Mouse (Mus musculus): ENCODE measurements around the gene Tcf7.
A peak's percentile ranks its signal among the peaks of the same experiment; 100 is the strongest.

Tcf7 gene

DNA sequence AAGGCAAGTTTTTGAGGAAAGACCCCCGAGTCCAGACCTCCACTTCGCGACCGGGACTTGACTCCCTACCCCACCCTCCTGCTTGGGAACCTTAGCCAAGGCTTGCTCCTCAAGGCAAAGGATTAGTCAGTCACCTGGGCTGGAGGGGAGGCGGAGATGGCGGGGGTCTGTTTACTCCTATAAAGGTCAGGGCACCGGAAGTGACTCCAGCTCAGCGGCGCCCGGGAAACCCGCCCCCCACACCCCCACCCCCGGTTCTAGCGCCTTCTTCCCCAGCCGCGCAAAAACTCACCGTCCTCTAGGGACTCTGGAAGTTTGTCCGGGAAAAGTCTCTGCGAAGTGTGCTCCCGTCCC lies 417 bp downstream of the Tcf7 start:
- no peak for DNase-seq

DNA sequence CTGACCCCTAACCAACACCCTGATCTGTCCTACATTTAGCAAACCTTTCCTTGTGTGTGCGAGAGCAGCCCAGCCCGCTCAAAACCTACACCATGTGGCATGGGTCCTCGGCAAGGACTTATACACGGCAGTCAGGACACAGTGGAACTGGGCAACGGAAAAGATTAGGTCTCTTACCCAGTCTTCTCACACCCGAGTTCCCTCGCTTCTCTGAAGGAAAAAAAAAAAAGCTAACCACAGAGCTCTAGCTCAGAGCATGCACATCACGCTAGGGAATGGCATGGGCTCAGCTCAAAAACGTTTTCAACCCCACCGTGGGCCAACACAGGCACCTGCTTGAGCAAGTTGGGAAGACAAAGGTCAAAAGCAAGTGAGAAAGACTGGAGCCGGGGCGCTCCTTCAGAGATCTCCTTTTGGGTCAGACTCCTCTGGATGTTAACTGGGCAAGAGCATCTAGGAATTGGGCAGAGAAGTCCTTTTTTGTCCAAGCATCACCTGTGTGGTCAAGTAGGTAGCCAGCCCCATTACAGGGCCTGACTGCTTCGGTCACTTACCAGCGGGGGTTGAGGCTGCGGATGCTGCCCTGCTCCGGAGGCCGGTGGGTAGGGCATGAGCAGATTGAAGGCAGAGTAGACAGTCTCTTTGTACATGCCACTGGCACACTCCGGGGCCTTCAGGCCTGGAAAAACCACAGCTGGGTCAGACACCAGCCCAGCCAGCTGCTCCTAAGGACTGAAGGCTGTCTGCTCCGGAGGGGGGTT lies 1.1 kb downstream of the Tcf7 start:
- no peak for DNase-seq

DNA sequence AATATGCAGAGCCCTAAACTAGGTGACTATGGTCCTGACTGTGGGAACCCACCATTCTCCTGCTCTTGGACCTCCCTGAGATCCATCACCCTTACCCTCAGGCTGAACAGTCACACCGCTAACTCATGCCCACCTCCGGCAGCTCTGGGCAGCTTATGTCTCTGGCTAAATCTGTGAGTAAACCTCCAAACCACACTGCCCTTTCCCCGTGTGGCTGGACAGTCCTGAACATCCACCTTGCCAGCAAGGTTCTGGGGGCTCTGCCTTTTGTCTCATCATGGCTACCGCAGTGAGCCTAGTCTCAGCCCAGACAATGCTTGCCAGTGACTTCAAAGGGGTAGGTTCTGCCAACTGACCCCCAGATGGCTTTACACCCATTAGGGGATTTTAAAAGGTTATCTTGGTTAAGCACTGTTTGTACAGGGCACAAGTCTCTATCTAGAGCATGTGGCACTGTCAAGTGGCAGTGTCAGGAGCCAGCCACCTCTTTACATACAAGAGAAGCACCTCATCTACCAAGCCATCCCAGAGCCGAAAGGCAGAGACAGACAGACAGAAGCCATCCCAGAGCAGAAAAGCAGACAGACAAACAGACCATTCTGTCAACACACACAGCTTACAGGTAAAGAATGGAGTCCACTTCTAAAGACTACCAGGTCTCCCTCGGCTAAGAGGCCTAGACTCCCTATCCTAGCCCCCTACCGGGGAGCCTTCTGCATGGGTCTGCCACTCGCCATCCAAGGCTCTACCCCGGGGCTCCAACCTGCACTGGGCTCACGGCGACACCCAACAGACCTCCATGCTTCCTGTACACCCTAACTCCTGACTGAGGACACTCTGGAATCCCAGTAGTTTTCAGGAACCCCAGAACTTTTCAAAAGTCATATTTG lies 2.0 kb downstream of the Tcf7 start:
- DNase-seq = no peak

DNA sequence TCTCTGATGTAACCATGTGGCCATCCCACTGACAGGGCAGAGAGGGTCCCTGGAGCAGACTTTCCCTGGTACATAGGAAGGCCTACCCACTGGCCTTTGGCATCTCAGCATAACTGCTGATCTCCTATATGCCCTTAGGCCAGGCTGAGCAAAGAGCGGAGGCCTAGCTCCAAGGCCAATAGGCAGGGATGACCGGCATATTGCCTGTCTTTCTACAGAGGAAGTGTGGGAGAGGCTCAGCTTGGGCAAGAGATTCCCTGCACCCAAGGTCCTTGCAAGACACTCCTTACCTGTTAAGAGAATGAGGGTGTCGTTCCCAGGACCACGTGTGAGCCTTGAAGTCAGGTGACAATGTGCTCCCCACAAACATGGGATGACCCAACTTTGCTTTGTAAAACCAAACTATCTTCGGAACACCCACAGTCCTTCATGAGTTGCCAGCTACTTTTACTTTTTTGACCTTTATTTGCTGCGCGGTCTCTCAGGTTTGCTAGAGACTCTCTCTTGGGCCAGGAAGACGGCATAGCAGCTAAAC lies 3.1 kb downstream of the Tcf7 start:
- DNase-seq = no peak

DNA sequence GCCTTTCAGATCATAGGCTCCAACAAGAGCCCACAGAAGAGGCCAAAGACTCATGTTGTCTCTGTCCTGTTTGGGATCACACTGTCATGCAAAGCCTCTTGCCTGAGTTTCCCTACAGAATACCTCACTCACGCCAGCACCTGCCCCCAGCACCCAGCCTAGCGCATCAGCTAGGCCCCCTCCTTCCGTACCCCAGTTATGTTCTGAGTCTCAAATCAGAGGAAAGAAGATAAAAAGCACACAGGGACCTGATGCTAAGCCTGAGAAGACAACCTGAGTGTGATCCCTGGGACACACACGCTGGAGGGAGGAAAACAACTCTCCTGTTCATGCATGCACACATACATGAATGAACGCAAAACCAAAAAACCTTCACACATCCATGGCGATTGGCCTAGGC lies 3.8 kb downstream of the Tcf7 start:
- DNase-seq = no peak

DNA sequence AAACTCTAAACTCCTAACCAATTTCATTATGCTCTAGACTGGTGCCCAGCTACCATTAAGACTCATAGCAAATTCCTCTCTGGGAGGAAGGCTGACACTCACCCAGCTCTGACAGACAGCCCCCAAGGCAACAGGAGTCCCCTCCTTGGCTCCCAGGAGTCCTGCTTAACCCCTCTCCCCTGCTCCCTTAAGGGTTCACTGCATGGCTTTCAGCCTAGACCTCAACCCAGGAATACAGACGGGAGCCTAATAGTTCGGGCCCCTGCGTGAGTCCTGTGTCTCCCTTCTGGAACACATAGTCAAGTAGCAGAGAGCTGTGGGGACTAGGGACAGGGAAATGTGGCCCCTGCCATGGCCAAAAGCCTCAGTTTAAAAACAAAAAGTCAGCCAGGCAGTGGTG lies 4.7 kb downstream of the Tcf7 start:
- DNase-seq = no peak

DNA sequence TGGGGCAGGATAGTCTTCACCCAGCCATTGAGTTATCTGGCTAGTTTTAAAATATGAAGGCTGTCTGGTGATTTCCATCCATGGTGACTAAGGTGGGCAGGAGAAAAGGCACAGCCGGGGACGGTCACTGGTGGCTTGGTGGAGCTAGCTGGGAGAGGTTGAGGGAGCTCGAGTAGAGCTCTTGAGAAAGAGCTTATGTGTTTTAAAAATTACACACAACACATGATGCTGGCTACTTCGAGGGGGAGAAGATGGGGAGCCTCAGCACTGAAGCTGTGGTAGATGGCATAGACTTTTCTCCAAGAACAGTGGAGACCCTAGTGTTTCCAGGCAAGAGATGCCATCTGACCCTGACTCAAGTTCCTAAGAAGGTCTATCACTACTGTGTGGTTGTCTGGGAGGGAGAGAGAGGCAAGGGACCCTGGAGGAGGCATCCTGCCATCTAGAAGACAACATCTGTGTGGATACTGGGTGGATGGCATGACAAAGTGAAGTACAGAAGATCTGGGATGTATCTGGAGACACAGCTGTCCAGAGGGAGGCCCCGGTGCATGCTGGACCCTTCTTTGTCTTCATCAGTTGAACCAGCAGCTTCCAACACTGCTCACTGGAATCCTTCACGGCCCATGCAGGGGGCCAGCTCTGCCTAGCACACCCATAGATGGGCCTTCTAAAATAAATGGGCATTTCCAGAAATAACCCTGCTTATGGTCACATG lies 5.2 kb downstream of the Tcf7 start:
- DNase-seq = no peak

DNA sequence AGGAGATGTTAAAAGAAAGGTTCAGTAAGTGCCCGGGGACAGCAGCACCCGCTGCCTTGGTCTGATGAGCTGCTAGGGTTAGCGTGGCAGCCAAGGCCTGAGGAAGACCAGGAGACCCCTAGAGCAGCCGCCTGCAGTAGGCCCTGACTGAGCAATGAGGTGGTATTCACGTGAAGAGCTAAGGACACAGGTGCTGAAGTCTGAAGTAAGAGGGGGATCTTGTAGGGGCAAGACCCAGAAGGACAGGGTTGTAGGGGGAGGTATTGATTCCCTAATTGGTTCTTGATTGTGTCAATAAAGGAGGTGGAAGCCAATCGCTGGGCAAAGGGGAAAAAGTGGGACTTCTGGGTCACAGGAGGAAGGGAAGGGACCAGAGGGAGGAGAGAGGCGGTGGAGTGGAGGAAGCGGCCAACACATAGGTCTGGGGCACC lies 5.8 kb downstream of the Tcf7 start:
- DNase-seq = no peak

DNA sequence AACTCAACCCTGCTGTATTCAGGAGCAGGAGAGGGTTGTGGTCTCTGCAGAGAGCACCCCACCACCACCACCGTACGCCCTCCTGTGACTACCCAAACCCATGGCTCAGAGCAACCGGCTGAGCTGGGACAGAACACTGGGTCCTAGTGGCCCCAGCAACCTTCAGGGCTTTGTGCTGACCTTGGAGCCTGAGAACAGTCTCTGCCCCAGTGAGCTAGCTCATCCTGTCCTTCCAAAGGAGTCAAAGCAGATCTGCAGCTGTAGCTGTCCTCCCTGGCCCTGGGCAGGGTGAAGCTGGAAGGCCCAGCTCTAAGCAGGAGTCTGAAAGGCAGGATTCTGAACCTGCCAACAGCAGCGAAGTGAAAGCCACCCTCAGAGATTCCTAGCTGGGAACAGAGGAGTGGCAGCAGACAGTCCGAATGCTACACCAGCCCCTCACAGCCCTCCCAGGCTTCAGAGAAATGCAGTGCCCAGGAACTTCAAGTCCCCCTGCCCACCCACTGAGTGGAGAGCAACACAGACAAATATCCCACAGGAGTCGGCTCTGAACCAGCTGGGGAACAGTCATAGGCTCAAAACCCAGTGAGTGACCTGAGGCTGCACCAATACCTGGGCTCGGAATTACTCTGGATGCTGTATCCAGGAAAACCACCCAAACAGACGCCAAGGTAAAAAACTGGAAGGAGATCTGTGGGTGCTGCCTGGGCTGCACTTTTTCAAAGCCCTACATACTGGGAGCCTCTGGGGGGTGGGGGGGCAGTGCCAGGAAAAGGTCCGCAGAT lies 6.8 kb downstream of the Tcf7 start:
- no peak for DNase-seq

DNA sequence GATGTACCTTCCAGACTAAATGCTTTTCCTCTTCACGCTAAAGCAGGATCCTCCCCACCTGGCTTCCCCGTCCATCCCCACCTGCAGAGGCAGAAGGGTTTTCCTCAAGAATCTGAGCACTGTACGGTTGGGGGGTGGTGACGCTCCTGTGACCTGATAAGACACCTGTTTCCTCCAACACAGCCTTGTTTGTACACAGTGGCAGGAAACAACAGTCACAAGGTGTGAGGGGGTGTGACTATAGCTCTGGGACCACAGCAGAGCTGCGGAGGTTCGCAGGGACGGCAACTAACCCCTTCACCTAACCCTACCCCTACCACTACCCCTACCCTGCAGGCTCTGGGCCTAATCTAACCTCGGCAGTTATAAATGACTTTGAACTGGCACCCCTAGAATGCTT lies 7.4 kb downstream of the Tcf7 start:
- DNase-seq = no peak

DNA sequence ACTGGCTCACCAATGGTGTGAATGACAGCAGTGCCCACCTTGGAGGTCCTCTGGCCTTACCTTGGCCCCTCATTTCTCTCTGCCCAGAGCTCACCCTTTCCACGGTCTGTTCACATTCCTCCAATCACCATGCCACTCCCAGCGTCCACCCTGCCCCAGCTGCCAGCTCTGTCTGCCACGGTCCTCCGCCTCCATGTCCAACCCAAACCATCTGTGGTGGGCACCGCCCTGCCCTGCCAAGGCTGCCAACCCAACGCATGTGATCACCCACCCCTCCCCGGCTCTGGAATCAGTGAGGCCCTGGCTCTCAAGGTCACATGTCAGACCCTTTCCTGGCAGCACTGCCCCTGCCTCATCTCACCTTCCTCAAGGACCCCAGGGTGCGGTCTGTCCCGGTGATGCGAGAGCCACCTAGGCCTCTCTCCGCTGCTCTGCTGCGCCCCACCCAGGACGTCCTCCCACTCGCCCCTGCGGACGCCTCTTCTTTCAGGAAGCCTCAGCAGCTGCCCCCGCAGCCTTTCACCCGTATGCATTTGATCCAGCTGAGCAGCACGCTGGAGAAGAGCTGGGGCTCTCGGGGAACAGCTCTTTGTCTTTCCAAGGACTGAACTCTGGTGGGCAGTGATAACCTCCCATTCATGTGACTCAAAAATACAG lies 8.2 kb downstream of the Tcf7 start:
- no peak for DNase-seq

DNA sequence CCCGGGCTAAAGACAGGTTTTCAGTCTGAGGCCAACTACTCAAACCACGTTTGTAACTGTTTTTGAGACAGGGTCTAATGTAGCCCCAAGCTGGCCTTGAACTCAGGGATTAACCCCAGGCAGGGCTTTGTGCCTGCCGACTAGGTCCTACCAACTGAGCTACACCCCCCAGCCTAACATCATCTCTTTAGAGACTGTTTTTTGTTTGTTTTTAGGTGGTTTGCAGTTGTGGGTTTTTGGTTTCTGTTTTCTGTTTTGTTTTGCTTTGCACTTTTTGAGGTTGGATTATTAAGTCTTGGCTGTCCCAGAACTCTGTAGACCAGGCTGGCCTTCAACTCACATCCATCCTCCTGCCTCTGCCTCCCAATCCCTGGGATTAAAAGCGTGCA lies 8.9 kb downstream of the Tcf7 start:
- DNase-seq = no peak

DNA sequence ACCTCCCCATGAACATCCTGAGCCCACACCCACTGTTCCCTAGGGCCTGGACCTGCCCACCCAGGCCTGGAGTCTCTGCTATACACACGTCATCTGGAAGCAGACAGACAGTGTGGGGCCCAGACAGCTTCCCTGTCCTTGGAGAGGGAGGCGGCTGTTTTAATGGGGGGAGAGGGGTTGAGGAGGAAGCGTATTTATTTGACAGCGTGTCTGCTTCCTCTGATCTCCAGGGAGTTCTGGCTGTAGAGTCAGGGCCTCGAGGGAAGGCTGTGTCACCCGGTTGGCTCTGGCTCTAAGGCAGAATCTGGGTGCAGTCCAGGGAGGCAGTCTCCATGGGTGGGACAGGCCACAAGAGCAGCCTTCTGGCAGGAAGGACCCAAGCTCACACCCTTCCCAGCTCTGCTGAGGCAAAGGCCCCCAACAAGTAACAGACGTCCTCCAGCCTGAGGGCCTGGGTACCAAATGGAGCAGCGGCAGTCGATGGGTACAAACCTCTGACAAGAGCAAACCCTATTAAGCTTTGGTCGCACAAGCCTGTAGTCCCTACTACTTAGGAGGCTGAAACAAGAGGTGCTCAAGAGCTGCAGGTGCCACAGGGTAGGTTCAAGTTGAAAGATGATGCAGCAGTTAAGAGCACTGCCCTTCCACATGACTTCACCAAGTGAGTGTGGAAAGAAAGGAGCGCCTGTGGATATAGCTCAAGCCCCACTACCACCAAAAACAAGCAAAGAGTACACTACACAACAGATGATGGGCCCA lies 9.5 kb downstream of the Tcf7 start:
- DNase-seq = no peak

DNA sequence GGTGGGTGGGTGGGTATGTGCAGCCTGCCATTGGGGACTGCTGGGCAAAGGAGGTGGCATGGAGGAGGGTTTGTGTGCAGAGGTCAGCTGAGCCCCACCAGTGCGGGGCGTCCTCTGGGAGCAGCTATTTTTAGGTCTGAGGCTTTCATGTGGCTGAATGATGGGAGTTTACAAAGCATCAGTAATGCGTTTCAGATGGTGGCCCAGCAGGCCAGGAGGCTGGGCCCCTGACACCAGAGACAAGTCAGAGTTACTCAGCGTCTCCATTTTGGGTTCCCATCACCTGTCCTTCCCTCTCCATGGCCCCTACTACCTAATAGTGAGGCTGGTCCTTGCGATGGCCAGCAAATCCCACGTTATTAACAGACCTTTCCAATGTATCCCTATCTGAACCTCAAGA lies 10.2 kb downstream of the Tcf7 start:
- no peak for DNase-seq

DNA sequence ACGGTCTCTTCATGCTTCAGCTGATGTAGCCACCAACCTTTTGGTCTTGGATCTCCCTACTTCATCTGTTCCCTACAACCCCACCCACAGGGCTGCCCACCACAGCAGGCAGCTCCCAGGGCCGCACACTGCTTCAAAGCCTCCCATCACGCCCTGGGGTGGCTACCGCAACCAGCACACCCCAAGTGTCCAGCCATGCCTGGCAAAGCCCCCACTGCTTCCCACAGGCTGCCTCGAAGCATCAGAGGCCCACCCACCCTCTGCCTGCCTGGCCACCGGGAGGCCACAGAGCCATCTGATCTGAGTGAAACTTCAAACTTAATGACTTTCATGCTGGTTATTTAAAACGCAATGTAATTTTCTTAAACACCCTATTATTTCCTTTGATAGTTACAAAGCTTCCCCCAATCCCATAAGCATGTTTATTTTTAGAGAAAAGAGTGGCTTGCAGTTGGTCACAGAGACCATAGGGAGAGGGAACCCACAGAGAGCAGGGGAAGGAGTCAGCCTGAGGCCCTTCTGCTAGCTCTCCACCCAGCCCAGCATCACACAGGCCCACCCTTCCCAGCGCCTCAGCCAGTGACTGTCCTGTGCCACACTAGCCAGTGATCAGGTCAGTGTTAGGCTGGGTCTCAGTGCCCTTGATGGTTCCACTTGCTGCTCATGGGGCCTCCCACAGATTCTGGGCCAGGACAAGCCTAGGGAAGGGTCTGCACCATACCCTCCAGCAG lies 10.9 kb downstream of the Tcf7 start:
- no peak for DNase-seq

DNA sequence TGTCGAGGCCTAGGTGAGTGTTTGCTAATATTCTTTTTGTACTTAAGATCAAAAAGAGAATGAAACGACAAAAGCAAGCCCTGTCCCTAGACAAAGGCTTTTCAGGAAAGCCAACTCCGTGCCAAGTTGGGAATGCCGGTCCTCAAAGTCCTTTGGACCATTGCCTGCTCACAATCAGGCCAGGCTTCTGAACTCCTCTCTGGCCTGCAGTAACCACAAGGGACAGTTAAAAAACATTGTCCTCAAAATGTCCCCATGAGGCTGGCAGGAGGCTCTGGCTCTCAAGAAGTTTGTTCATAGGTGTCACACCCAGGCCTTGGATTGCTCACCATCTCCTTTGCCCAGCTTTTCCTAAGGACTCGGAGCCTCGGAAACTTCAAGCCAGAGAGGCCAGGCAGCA lies 13.0 kb downstream of the Tcf7 start:
- DNase-seq = no peak

DNA sequence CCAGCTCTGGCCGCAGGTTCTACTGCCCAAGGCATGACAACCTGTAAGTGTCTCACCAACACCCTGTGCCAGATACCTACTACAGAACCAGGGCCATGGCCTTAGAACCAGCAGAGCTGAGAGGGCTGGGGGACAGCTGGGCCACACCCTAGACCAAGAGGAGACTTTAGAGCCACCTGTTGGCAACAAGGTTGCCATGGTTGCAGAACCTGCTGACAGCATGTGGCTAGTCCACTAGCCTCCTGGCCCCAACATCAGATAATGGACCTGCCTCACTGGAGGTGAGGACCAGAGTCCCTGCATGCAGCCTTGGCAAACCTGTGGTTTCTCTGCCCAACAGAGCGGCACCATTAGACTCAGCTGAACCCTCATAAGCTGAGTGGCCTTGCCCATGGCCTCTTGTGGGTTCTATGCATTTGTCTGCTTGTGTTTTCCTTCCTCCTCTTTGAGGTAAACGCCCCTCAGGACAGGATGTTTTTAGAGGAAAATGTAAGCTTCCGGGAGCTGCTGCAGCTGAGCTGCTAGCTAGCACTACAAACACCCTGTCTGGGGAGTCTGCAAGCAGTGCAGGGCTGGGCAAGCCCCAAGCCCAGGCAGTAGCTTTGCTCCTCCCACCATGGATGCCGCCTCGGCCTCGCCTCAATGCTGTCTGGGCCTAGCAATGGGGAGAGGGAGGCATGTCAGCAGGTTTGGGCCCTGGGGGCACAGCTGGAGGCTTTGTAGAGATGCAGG lies 14.5 kb downstream of the Tcf7 start:
- peak; percentile 26 for DNase-seq

DNA sequence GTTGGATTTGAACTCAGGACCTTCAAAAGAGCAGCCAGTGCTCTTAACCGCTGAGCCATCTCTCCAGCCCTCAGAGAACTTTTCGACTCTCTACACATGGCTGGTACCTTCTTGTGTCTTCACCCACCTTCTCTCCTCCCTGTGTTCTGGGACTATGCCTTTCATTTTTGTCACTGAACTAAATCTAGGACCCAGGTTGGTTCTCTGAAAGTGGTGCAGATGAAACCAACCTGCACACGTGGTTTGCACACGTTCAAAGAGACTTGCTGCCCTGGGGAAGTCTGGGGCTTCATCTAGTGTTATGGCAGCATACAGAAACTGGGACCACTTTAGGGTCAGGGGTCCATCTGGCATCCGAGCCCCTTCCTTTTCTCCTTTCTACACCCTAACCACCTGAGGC lies 15.5 kb downstream of the Tcf7 start:
- DNase-seq = no peak

DNA sequence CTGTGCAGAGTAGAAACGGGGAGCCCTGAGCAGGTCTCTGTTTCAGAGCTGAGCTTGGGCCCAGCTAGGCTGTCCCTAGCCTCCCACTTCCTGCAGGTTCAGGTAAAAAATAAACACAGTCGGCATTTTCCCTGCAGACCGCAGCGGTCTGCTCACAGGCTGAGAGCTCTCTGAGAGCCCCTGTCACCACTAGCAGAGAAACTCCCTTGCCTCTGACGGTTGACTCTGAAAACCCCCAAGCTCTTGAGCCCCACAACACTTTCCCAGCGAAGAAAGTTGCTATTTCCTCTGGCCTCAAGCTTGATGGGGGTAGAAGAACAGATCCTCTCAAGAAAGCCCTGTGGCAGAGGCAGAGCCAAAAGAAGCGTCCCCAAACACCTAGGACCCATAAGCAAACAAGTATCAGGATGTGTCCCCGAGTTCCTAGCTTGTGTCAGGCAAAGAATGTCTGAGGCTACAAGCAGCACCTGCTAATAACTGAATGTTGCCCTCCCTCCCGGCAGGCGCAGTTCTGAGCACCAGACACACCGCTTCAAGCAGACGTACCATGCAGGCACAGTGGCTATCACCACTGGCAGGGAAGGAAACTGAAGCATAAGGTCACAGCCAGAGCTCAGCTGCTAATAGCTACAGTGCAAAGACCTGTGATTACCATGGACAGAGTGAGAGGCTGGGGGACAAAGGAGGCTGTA lies 17.1 kb downstream of the Tcf7 start:
- peak; percentile 3 for DNase-seq

Measured in liver (tissue).